Mouse (Mus musculus): ENCODE data around the gene Dmrt1.

- no peak for TF ChIP-seq FLI1 (IDR thresholded peaks at IDR 0.05; ENCODE audit: low read length)
- TF ChIP-seq GATA1 (IDR thresholded peaks at IDR 0.05; ENCODE audit: borderline replicate concordance, low read length): no peak
Observed at GRCm38 (mm10) chr19:25529673-25530072, 24.3 kb downstream of the Dmrt1 start.
